Mouse (Mus musculus): ENCODE measurements around the gene Itga11.

GRCm38 (mm10) chr9:62778721-62779120, 101.1 kb downstream of the Itga11 start:
- no peak for TF ChIP-seq POLR2A (IDR thresholded peaks at IDR 0.05; ENCODE audit: extremely low read depth, insufficient read depth, low read length)
- TF ChIP-seq CTCF (IDR thresholded peaks at IDR 0.05; ENCODE audit: low read depth, low read length) = no peak

Data from liver, adult 2 months (tissue).